Mouse (Mus musculus) heart, postnatal 25 days (tissue): ENCODE results near the gene Gpr62. TPM values are rescaled to one million over a fixed set of nuclear protein-coding genes. Genes with fewer than 3 reads are reported as not detected.

Experiments used
- DNase-seq: peaks from one replicate; pipeline ENCODE4 v3.0.0; 2022; ENCODE audit warnings: low spot score
- intact Hi-C: fragments of 180-260 bp; cut with DNase I; formaldehyde crosslinking; loops from one replicate; pipeline ENCODE4 v1.15.1; 2025
- total RNA-seq, 2 experiments: library from RNA; stranded (reverse); gene quantifications; 2 replicates each; pipeline ENCODE4 v1.2.3; 2021

Gpr62 gene
- total RNA-seq, 2 experiments from 2014 or later = not detected

- DNase-seq = no peak
- intact Hi-C loops = loop anchor here (10.0 kb wide), 1 partner anchor 1050 kb away; the partner anchor contains the start of genes Aste1 and Nek11
Observed at GRCm38 (mm10) chr9:106444836-106445235, 20.9 kb downstream of the Gpr62 start.

- intact Hi-C loops = loop anchor here (10.0 kb wide), 1 partner anchor 1048 kb away; the partner anchor contains the start of genes Aste1 and Nek11
Observed at GRCm38 (mm10) chr9:106442680-106443079, 23.1 kb downstream of the Gpr62 start.

GRCm38 (mm10) chr9:106436566-106436965 lies 29.2 kb downstream of the Gpr62 start:
- intact Hi-C loops = loop anchor here (10.0 kb wide), 1 partner anchor 262 kb away; the partner anchor contains the start of gene Wdr82

More at GRCm38 (mm10) chr9:106442680-106443079, 23.1 kb downstream of the Gpr62 start:
- DNase-seq = no peak

GRCm38 (mm10) chr9:106433389-106433788 lies 32.3 kb downstream of the Gpr62 start:
- no peak for DNase-seq
- intact Hi-C loops = loop anchor here (10.0 kb wide), 1 partner anchor 259 kb away; the partner anchor contains the start of gene Wdr82

More at GRCm38 (mm10) chr9:106436566-106436965, 29.2 kb downstream of the Gpr62 start:
- DNase-seq = no peak

- DNase-seq = no peak
- intact Hi-C loops = loop anchor here (10.0 kb wide), 1 partner anchor 255 kb away; the partner anchor contains the start of gene Wdr82
Observed at GRCm38 (mm10) chr9:106430015-106430264, 35.8 kb downstream of the Gpr62 start.

GRCm38 (mm10) chr9:106429221-106430014 lies 36.3 kb downstream of the Gpr62 start, which contains the start of gene Rpl29:
Gene Rpl29 (plus strand): TSS chr9:106429454.
- intact Hi-C loops = loop anchor here (2.0 to 10.0 kb wide), 2 partner anchors 47 to 255 kb away; partner anchors contain the start of genes Parp3 and Wdr82

GRCm38 (mm10) chr9:106428719-106429220 lies 37.0 kb downstream of the Gpr62 start:
- intact Hi-C loops = loop anchor here (2.0 kb wide), 1 partner anchor 48 kb away; the partner anchor contains the start of gene Parp3
- no peak for DNase-seq

More at GRCm38 (mm10) chr9:106429221-106430014, 36.3 kb downstream of the Gpr62 start, which contains the start of gene Rpl29:
- peak; percentile 89 for DNase-seq

- intact Hi-C loops = loop anchor here (1.0 kb wide), 3 partner anchors 71 to 133 kb away; no protein-coding TSS in a partner anchor
- DNase-seq = peak; percentile 72
Observed at GRCm38 (mm10) chr9:106421865-106422160, 43.9 kb downstream of the Gpr62 start.

- intact Hi-C loops = loop anchor here (1.0 kb wide), 3 partner anchors 70 to 132 kb away; no protein-coding TSS in a partner anchor
- DNase-seq = no peak
Observed at GRCm38 (mm10) chr9:106421033-106421864, 44.5 kb downstream of the Gpr62 start.

- intact Hi-C loops = loop anchor here (1.0 kb wide), 3 partner anchors 69 to 131 kb away; no protein-coding TSS in a partner anchor
- DNase-seq = no peak
Observed at GRCm38 (mm10) chr9:106420608-106421007, 45.1 kb downstream of the Gpr62 start.

GRCm38 (mm10) chr9:106417841-106418625 lies 47.7 kb downstream of the Gpr62 start:
- DNase-seq = peak; percentile 75
- intact Hi-C loops = loop anchor here (1.0 kb wide), 1 partner anchor 47 kb away; no protein-coding TSS in a partner anchor

GRCm38 (mm10) chr9:106416826-106417225 lies 48.9 kb downstream of the Gpr62 start:
- intact Hi-C loops = no loop called here
- DNase-seq = no peak

Other genes starting within 250 kb of the Gpr62 start
- under 1 TPM; 0.52 to 0.64 TPM for gene Tlr9, start 243.3 kb downstream of the Gpr62 start, total RNA-seq
- gene Alas1, start 217.3 kb downstream of the Gpr62 start, total RNA-seq = 100 to 1,000 TPM; 571 to 593 TPM
- gene Poc1a, start 184.9 kb downstream of the Gpr62 start, total RNA-seq = 1 to 10 TPM; 3.3 to 3.4 TPM
- gene Dusp7, start 97.3 kb downstream of the Gpr62 start, total RNA-seq = 10 to 100 TPM; 43.6 to 67.0 TPM
- gene Rpl29, start 36.5 kb downstream of the Gpr62 start, total RNA-seq = 100 to 1,000 TPM; 296 to 309 TPM
- 10 to 100 TPM; 22.4 to 28.6 TPM for gene Acy1, start 27.6 kb downstream of the Gpr62 start, total RNA-seq
- gene Abhd14b, start 18.5 kb downstream of the Gpr62 start, total RNA-seq = 1 to 10 TPM; 6.3 to 6.7 TPM
- 10 to 100 TPM; 20.2 to 21.3 TPM for gene Abhd14a, start 18.3 kb downstream of the Gpr62 start, total RNA-seq
- 10 to 100 TPM; 70.7 to 81.8 TPM for gene Pcbp4, start 12.6 kb downstream of the Gpr62 start, total RNA-seq
- gene Rrp9, start 10.0 kb upstream of the Gpr62 start, total RNA-seq = 10 to 100 TPM; 19.7 to 23.5 TPM
- 10 to 100 TPM; 30.1 to 33.5 TPM for gene Parp3, start 11.0 kb upstream of the Gpr62 start, total RNA-seq
- not detected for gene Iqcf1, start 34.0 kb upstream of the Gpr62 start, total RNA-seq
- not detected for gene Iqcf5, start 48.6 kb upstream of the Gpr62 start, total RNA-seq
- not detected for gene Iqcf3, start 95.7 kb upstream of the Gpr62 start, total RNA-seq
- gene Iqcf4, start 105.1 kb upstream of the Gpr62 start, total RNA-seq = not detected
- gene Iqcf6, start 160.6 kb upstream of the Gpr62 start, total RNA-seq = not detected
- not detected for gene Grm2, start 190.1 kb upstream of the Gpr62 start, total RNA-seq
- 10 to 100 TPM; 41.7 to 44.0 TPM for gene Tex264, start 220.0 kb upstream of the Gpr62 start, total RNA-seq